Mouse (Mus musculus): ENCODE data around the gene Lmo1.

The Lmo1 gene

DNA sequence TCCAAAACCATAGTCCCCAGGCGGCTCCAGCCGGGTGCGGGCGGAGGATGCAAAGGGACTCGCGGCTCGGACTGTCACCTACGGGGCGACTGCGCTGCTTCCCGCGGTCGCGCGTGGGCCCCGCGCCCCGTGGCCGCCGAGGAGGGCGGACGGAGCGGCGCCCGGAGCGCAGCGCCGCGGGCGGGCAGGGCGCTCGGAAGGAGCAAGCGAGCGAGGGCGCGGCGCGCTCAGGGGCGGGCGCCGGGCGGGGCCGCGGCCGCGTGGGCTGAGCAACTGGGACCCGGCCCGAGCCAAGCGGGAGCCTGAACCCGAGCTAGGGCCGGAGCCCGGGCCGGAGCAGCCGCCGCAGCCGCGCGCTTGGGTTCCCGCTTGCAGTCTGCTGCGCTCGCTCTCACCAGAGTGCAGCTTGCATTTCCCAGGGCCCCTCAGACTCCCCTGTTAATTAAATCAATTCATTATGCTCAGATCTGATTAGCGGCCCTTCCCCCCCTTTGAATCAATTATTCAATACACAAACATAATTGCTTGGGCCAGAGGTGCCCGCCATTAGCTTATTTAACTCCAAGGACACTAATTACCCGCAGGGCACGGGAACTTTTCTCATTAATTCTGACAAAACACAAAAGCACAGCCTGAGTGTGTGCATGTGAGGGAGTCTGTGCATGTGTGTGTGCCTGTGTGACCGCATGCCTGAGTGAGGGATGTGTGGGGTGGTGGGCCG lies at the start of gene Lmo1:
Gene Lmo1, minus strand, starts transcription at position 259 of the 721 bp plus-strand sequence.
- DNase-seq (ENCODE audit: low spot score in 2 of 2), result peak in 1 of 2 experiments; percentile 30

DNA sequence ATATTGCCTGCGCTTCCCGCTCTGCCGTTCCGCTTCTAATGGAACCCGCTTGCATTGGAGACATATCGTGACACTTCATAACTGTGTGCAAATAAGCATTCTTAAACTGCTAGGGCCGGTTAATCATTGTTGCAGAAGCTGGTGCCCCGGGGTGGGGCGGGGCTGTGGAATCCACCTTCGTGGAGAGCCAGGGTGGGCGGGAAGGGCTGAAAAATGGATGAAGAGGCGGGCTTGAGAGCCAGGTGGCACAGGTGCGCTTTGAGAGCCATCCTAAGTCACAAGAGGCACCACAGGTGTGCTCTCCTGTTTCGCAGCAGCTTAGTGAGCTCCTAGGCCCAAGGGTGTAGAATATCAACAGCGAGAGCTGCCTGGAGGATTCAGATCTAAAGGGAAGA lies 46.7 kb upstream of the Lmo1 start:
- DNase-seq (ENCODE audit: low spot score in 2 of 2), result no peak

DNA sequence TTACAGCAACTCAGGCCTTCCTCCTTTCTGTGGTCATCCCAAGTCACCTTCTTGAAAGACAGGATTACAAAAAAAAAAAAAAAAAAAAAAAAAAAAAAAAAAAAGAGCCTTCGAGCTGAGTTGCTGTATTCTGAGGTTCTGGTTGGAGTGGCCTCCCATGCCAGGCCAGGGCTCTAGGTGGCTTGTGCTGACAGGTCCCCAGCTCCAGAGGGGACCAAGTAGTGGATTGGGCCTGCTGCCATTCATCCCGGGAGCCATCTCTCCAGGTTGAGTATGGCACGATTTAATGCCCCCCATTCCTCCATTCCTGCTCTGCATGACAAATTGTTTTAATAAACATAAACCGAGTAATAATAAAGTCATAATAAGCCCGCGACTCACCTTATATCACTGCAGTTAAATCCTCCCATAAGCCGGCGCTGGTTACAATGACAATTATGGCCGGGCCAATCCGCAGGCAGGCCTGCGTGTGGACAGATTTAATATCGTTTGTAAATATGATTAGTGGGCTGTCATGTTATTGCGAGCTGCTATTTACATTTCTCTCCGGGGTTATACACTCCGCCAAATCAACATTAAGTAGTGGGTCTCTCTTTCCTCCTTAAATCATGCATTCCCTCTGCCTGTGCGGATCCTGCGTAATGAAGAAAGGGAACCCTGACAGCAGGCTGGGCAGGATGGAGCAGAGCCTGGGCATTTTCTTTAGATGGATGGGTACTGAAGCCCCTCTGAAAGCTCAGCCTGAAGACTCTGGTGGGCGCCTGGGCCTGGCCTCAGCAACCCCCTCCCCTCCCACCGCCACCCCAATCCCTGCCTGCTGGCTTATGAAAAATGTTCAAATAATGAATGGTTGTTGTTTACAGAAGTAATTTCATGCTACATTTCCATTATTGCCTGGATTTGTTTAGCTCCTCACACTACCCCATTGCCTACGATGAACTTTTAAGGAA lies 46.0 kb upstream of the Lmo1 start:
- DNase-seq (ENCODE audit: low spot score in 2 of 2), result no peak

DNA sequence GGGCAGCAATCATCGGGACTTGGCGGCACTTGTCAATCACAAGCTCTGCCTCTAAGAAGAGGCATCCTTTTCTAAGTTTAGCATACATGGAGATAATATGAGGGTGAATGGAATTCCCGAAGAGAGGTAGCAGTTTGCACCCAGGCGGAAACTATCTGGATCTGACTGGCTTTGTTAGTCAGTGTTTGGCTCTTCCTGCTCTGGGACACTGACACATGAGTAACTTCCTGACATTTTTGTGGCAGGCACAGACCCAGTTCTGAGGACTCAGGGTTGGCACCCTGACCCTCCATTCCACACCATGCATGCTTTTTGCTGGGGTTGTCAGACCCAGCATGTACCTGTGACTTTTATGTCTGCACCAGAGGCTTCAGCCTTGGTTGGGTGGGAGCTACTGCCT lies 45.0 kb upstream of the Lmo1 start:
- no peak for DNase-seq (ENCODE audit: low spot score in 2 of 2)

DNA sequence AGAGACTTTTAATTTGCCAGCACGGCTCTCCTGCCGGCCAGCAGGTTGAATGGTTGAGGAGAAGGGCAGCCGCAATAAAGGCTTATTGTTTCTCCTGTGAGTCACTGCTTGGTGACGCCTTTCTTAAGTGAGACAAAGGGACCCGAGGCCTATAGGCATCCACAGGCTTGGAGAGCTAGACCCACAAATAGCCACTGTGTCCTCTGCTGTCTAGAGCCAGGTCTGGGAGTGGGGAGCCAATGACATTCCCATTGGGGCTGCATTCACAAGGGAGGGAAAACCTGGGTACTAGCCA lies 43.9 kb upstream of the Lmo1 start:
- DNase-seq (ENCODE audit: low spot score in 2 of 2), result no peak

DNA sequence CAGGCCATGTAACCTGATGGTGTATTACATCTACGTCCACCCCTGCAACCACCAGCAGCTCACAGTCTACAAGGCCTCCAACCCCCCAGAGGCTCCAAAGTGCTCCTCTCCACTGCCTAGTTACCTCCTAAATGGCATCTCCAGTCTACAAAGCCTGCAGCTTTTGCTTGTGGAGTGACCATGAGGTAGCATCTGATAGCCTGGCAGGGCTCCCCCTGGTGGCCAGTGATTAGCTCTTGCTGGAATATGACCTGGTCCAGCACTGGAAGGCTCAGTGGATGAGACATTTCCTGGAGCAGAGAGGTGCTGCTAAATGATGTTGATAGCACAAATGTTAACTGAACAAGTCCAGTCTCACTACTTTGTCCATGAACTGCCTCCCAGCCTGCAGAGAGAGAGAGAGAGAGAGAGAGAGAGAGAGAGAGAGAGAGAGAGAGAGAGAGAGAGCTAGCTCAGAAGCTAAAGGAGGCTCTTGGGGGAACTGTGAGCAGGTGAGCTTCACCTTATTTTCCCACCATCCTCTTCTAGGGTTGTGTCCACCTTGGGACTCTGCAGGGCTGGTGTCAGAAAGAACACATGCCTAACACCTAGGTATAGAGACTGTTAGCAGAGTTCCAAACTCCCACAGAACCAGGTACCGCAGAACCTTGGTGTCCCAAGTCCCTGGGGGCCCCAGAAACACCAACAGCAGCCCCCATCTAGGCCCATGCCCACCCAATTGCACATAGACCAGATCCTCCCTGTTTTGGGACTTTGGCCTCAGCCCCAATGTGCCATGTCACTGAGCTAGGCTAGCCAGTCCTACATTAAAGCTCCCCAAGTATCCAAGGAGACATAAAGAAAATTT lies 43.3 kb upstream of the Lmo1 start:
- peak; percentile 32 to 54 for DNase-seq (ENCODE audit: low spot score in 2 of 2)

DNA sequence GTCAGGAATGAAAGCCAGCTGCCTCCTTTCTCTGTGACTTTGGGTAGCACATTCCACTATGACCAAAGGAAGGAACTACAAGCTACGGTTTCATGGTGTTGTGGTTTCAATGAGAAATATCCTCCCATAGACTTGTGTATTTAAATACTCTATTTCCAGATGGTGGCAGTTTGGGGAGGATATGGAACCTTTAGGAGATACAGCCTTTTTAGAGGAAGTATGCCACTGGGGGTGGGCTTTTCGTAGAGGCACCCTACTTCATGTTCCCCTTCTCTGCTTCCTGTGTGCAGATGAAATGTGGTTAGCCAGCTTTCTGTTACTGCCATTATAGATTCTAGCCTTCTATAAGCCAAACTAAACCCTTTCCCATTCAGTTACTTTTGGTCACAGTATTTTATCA lies 34.8 kb upstream of the Lmo1 start:
- peak in 1 of 2 experiments; percentile 12 for DNase-seq (ENCODE audit: low spot score in 2 of 2)

DNA sequence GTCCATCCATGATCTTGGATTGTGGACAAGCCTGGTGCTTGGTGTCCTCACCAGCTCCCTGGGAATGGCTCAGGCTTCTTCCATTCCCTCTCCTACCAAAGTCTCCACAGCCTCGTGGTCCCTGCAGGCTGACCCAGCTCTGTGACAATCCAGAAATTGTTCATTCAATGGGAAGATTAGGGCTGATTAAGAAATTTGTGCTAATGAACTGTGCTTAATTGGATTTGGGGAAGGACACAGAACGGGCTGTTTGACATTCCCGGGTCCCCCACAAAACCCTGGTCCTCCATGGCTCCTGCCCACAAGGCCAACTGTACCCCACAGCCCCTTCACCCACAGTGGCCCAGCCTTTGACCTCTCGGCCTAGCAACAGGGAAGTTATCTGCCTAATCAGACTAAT lies 32.8 kb upstream of the Lmo1 start:
- no peak for DNase-seq (ENCODE audit: low spot score in 2 of 2)

DNA sequence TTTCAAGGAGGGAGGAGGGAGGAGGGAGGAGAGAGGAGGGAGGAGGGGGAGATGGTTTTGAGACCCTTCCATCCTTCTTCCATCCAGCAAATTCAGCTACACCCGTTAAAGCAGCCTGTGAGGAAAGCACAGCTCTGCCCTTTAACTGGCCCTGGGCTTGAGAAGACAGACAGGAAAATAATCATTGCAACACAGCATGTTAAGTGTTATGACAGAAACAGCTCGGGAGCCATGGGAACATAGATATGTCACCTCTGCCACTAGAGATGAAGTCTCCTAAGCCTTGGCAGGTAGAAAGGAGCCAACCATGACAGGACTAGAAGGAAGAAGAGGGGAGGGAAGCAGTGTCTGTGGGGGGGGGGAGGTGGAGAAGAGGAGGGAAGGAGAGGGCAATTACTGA lies 31.4 kb upstream of the Lmo1 start:
- DNase-seq (ENCODE audit: low spot score in 2 of 2), result no peak

DNA sequence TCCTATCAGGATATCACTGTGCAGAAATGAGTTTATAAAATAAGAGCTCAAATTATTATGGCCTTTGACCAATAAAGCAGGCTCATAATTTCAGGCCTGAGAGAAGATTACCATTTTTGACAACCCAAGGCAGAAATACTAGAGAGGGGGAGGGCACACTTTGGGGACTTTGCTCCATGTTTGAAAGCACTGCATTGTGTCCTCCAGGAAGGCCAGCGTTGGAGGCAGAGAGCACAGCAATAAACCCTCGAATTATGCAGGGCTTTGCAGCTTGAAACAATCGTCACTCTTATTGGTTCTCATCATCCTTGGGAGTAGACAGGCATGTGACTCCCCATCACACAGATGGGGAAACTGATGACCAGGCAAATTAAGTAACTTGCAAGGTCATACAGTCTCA lies 28.1 kb upstream of the Lmo1 start:
- no peak for DNase-seq (ENCODE audit: low spot score in 2 of 2)

DNA sequence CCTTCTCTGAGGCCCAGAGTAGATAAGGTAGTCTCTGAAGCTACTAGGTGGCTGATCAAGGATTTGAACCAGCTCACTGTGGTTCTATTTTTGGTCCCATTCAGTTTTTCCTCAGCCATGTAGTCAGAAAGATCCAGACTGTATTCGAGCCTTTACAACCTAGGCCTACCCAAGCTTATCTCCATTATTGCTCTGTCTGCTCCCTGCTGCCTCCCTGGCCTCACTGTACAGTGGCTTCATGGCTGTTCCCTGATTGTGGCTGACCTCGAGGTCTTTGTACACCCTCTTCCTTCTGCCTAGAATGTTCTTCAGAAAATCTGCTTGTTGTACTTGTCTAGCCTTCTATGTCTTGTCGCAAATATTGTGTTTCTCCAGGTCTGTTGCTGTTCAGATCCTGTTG lies 25.6 kb upstream of the Lmo1 start:
- DNase-seq (ENCODE audit: low spot score in 2 of 2), result no peak

DNA sequence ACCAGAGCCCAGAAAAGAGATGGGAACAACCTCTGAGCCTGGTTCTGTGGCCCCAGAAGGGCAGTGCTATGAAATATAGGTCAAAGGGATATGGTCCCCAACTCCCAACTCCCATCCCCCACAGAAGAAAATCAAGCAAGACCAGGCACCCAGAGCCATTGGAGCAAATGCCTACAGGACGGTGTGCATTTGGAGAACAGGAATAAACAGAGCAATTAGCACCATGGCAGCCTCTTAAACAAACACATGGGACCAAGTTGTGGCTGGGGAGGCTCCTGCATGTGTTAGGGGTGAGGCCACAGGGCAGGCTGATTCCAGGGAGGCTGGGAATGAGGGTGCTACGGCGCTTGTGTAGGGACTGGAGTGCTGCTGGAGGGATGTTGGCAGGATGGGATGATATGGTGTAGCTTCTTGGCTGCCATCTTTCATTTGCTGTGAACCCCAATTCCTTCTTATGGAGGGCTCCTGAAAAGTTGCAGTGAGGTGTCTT lies 22.2 kb upstream of the Lmo1 start:
- no peak for DNase-seq (ENCODE audit: low spot score in 2 of 2)

DNA sequence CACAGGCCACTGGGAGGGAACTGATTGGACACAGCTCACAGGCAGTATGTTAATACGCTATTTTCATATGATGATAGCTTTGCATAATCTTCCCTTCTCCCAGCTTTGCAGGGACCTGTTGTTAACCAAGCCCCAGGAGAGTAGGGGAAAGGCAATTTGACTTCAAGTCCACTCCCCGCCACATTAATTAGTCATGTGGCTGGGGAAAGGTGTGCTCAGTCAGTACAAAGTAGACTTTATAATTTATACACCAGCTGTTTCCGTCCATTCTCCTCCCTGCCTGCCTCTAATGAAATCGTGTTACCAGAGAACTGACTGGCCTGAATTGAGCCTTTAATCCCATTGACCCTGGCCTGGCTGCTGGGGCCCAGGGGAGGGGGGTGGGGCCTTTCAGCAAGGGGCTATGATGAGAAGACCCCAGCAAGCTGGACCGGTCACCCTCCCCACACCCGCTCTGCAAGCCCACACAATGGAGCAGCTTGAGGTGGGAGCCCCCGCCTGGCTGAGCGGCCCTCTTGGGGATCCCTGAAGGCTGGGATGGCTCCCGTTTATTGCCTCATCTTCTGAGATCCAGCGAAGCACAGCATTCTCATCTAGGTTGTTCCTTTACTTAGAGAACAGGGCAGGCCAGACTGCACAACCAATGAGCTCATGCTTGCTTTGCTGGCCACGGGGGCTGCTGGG lies 21.5 kb upstream of the Lmo1 start:
- DNase-seq (ENCODE audit: low spot score in 2 of 2), result peak; percentile 20 to 74

DNA sequence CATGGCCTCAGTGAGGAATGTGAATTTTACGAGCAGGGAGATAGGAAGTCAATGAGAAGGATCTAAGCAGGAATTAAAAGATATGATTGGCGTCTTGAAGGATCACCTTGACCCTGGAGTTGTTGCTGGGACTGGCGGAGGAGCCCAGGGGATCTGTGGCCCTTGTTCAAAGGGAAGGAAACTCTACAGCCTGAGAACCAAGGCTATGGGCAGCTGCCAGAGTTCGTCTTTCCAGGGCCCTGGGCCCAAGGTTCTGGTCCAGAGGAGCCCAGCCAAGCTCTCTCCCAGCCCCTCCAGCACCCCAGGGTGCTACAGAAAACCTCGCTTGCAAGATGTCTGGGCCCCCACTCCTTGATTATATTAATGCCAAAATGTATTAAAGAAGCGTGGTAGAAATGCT lies 21.0 kb upstream of the Lmo1 start:
- no peak for DNase-seq (ENCODE audit: low spot score in 2 of 2)

DNA sequence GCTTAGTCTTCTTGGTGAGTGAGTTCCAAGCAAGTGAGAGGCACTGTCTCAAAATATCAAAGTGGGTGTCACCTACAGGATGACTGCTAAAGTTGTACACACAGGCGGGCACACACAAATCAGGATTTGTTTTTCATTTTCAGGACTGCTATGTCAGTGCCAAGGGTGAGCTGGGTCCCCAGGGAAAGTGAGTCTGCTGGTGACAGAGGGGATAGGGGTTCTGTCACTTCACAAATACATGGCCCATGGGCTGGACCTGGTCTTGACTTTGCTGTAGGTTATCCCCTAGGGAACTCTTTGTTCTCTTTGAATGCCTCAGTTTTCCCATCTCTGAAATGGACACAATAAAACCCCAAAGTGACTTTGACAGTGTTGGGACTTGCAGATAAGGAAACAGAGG lies 19.8 kb upstream of the Lmo1 start:
- DNase-seq (ENCODE audit: low spot score in 2 of 2), result no peak

DNA sequence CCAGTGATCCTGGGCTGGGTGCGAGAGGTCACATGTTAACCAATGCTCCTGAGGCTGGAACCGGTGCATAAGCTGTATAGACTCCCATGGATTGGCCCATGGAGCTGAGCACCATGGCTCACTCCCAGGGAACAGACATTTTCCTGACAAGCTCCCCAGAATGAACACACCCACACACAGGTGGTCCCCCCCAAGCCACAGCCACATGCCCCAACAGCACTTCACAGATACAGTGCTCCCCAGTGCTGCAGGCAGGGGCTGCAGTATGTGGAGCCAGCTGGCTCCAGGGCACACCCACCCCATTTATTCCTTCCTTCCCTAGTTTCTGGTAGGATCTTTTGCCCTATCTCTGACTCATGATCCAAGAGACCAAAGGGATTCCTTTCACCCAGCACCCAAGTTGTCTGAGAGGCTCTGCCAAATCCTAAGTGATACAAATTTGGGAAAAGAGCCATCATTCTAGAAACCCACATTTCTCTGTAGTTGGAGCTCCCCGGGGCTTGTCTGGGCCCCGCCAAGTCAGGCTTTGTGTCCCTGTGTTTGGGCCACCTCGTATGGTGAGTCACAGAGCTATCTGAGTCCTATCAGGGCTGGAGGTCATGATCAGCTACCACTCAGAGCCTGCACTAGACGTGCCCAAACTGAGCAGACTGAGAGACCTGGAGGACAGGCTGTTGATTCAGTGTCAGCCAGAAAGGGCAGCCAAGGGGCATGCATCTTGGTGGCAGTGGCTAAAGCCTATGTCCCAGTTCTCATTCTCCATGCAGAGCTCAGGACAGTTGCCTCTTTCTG lies 12.4 kb upstream of the Lmo1 start:
- peak; percentile 44 to 47 for DNase-seq (ENCODE audit: low spot score in 2 of 2)

DNA sequence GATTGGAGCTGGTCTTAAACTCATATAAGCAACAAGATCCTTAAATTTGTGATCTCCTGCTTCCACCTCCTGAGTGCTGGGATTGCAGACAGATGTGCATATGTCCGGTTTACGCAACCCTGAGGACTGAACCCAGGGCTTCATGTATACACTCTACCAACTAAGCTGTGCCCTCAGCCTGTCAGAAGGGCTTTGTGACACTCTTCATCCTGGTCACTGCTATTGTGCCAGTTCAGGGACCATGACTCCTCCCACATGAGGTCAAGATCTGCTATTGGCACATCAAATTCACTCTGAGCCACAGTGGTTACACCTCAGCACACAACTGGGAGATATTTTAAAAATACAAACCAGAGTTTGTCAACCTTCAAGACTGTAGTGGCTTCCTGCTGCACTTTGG lies 11.0 kb upstream of the Lmo1 start:
- DNase-seq (ENCODE audit: low spot score in 2 of 2), result no peak

DNA sequence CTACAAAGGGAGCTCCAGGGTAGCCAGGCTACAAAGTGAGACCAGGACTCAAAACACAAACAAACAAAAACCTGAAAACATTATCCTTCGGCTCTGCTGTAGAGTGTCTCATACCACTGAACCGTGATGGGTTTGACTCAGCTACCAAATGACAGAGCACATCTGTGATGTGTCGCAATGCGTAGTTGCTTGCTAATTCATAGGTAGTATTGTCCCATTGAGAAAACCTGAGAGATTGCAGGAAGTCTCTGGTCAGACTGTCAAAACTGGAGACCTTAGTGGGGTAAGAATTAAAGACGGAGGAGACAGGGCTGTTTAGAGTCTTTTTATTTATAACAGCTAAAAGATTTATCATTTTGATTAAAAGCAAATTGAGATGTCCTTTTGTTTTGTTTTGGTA lies 10.6 kb upstream of the Lmo1 start:
- no peak for DNase-seq (ENCODE audit: low spot score in 2 of 2)

DNA sequence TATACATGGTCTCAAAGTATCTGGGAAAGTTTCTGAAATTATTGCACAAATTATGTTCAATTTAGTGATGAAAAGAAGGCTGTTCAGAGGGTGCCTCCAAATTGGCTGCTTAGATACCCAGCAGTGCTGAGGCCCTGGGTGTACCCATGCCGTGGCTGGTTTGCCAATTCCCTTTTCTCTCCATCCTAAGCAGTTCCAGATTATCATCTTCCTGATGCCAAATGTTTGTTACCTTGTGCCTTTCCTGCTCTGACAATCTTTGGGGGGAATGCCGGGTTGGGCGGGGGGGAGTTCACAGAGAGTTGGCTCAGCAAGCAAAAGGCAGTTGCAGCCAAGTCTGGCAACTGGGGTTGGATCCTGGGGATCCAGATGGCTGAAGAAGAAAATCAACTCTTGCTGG lies 1.7 kb upstream of the Lmo1 start:
- no peak for DNase-seq (ENCODE audit: low spot score in 2 of 2)

DNA sequence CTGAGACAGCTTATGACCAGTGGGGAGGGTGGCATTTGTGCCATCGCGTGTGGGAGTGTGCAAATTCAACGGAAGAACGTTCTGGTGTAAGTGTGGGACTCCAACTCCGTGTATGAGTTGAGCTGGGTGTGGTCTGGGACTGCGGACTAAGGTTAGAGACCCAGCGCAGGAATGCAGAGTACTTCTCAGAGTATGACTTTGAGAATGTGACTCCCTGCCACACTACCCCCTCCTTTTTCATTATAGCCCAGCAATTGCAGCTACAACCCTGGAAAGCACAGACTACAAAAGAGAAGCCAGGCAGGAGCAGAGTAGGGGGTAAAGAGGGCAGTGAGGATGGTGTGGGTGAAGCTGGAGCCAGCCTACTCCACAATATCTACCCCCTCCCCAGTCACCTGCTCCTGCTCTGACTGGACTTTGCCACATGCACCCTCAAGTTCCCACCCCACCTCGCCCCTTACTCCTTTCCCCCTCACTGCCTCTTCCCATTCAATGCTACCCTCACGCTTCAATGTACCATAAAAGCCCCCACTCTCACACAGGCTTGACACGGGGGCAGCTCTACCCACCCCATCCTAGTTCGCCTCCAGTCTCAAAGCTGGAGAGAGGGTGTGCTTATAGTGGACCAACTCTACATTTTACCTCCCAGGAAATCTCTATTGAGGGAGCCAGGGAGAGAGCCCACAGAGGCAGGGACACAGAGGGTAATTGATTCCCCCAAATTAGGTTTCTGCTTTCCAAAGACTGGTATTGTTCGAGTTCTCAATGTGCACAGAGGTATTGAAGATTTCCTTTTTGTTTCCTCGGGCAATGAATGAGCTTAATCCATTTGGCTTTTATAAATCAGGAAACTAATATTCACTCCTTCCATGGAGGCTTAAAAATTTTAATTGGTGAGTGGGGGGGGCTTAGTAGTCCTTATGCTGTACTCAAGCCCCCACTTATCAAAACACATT lies 941 bp upstream of the Lmo1 start:
- DNase-seq (ENCODE audit: low spot score in 2 of 2), result no peak
